In genomic region chr11:22698057-22698941, GRCm38 (mm10) we compare ENCODE assay signal across 9 mouse cellular contexts.
DNase-seq lines count a peak whose midpoint lies in the region; ATAC-seq and TF ChIP-seq lines count a peak whose summit lies in the region.
"Had no signal": no experiment of that assay in that cellular context is flagged by ENCODE, and none has a peak within 500 bp of the region (broad histone marks: within the 10 kb centered on the region; RNA-seq: fewer than 3 reads in every experiment).

No protein-coding gene starts in this region.

- no peak overlapping the region for H3K27ac ChIP-seq in kidney, postnatal 0 days
- H3K27ac ChIP-seq in midbrain, postnatal 0 days (ENCODE audit: low read depth, low read length), result 0 out of 2 replicates have a peak overlapping the region, but pooled peaks have one; percentile 32

- H3K36me3 ChIP-seq in kidney, postnatal 0 days (ENCODE audit: insufficient read depth, low read length), result no peaks in the 10 kb centered on the region
- H3K36me3 ChIP-seq in midbrain, postnatal 0 days (ENCODE audit: insufficient read depth, low read length), result no peaks in the 10 kb centered on the region

- 58% methylated on average over 5 of the region's 5 CpGs for WGBS in kidney, postnatal 0 days
- WGBS in midbrain, postnatal 0 days, result 20% methylated on average over 5 of the region's 5 CpGs

- peak; percentile 51 for DNase-seq in kidney, postnatal 0 days (ENCODE audit: low spot score)
- DNase-seq in kidney, adult 11 months, result no peak
- peak; percentile 92 for DNase-seq in cerebellum, adult 9-11 months
- peak; percentile 66 to 67 for DNase-seq in heart, postnatal 10 days
- DNase-seq in midbrain, postnatal 0 days (ENCODE audit: low spot score), result peak; percentile 89
- no peak for DNase-seq in urinary bladder, postnatal 36 days (ENCODE audit: low spot score in 2 of 2)
- DNase-seq in gastrocnemius, postnatal 14 days, result no peak
- DNase-seq in kidney, adult 8-10 months, result no peak
- DNase-seq: lung, embryonic 14.5 days had no signal

- H3K4me3 ChIP-seq in kidney, postnatal 0 days (replicated peaks; ENCODE audit: low read depth, low read length), result no peak overlapping the region
- H3K4me3 ChIP-seq in midbrain, postnatal 0 days (ENCODE audit: low read depth, low read length), result no peak overlapping the region

- intact Hi-C loops in heart, postnatal 10 days (cut with DNase I), result no loop called here
- intact Hi-C loops in gastrocnemius, postnatal 14 days (cut with DNase I; ENCODE audit: low total_unique reads), result no loop called here

- ATAC-seq in kidney, postnatal 0 days (replicated peaks; ENCODE audit: low FRiP score, low read depth), result peak; percentile 57; the same call in 1 of the 2 replicates
- peak; percentile 90 for ATAC-seq in midbrain, postnatal 0 days (ENCODE audit: low FRiP score)

- no peak for TF ChIP-seq CTCF in kidney, postnatal 0 days (IDR thresholded peaks at IDR 0.05; ENCODE audit: low read depth)
- TF ChIP-seq CTCF in midbrain, postnatal 0 days (IDR thresholded peaks at IDR 0.05), result no peak

- no peaks in the 10 kb centered on the region for H3K9me3 ChIP-seq in kidney, postnatal 0 days (replicated peaks; ENCODE audit: low read length)
- H3K9me3 ChIP-seq in midbrain, postnatal 0 days (ENCODE audit: low read length), result no peaks in the 10 kb centered on the region

- no peak overlapping the region for H3K9ac ChIP-seq in kidney, postnatal 0 days (ENCODE audit: low read depth, low read length)
- H3K9ac ChIP-seq in midbrain, postnatal 0 days (replicated peaks; ENCODE audit: low read length, poor library complexity, severe bottlenecking), result 0 out of 2 replicates have a peak overlapping the region, but pooled peaks have one; percentile 29
- H3K9ac ChIP-seq: lung, embryonic 14.5 days had no signal

- no peak overlapping the region for H3K4me2 ChIP-seq in kidney, postnatal 0 days (ENCODE audit: low read length)
- no peak overlapping the region for H3K4me2 ChIP-seq in midbrain, postnatal 0 days (ENCODE audit: low read depth, low read length, poor library complexity, severe bottlenecking)
- H3K4me2 ChIP-seq: lung, embryonic 14.5 days had no signal

- H3K27me3 ChIP-seq in kidney, postnatal 0 days (ENCODE audit: insufficient read depth, low read length), result no peaks in the 10 kb centered on the region
- no peaks in the 10 kb centered on the region for H3K27me3 ChIP-seq in midbrain, postnatal 0 days (ENCODE audit: insufficient read depth, low read length)

- H3K4me1 ChIP-seq in kidney, postnatal 0 days (replicated peaks; ENCODE audit: insufficient read depth, low read length), result no peaks in the 10 kb centered on the region
- peaks cover 6% of the 10 kb centered on the region for H3K4me1 ChIP-seq in midbrain, postnatal 0 days (ENCODE audit: insufficient read depth, low read length)

Comparison
In these comparisons a context has a peak if more than half of its experiments do, and no peak if none do; other contexts are left out.
1. DNase-seq: peak in kidney, postnatal 0 days (single experiment), cerebellum, adult 9-11 months (single experiment), heart, postnatal 10 days (2 of 2) and midbrain, postnatal 0 days (single experiment); none in kidney, adult 11 months (single experiment), urinary bladder, postnatal 36 days (0 of 2), gastrocnemius, postnatal 14 days (single experiment) and kidney, adult 8-10 months (0 of 2).